Mouse (Mus musculus) mature B cell (primary cell): ENCODE measurements at regions not wholly inside any gene's neighbourhood (a gene's known extent, or its start where the extent isn't known, plus 50 kb on each side); places are given as distances from the start of the nearest gene placed in this dataset.

Experiments
- in situ Hi-C: fragments of 300-500 bp; cut with MboI; formaldehyde crosslinking; loops from 2 replicates; pipeline ENCODE4 v1.14.3; 2019

DNA sequence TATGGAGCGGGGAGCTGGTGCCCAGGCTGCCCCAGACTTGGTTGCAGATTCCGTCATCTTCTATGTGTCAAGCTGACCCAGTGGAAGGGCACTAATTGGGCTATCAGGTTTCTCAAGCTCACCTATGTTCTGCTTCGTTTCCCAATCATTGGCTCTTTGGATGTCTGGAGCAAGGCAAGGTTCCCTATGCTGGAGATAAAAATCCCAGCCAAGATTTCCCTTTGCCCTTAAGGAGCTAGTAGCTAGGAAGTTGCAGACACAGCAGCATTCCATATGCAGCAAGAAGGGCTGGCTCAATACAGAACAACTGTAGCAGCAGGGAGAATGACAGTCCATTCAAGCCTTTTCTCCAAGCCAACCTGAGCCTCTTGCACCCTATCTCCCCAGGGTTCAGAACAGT, 159.2 kb upstream of the Zfp706 start:
- in situ Hi-C loops = no loop called here

DNA sequence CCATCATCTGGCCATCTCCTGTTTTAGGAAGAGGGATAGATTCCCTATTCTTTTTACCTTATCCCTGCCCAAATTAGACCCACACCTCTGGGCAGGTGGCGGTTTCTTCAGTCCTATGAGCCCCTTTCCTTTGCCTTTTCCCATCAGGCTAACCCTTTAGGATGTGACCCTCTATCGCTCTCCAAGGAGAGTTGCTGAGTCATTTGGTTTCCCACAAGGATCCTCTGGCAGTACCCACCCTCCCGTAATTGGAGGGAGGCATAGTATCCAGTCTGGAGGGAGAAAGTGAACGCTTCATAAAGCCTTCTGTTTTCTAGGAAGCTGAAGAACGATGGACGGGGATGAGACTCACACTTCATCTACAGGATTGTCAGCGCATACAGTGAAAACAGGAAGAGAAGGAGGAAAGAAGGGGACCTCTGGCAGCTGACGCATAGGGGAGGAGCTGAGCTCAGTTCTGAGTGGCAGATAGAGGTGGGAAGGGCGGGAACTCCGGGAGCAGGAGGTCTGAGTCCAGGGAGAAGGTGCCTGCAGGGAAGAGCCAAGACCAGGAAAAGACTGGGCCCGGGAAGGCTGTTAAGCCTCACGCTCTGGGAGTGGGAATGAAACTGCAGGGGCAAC, 158.4 kb upstream of the Zfp706 start:
- in situ Hi-C loops = no loop called here

GRCm38 (mm10) chr15:37165216-37165615, 157.6 kb upstream of the Zfp706 start:
- in situ Hi-C loops = no loop called here

DNA sequence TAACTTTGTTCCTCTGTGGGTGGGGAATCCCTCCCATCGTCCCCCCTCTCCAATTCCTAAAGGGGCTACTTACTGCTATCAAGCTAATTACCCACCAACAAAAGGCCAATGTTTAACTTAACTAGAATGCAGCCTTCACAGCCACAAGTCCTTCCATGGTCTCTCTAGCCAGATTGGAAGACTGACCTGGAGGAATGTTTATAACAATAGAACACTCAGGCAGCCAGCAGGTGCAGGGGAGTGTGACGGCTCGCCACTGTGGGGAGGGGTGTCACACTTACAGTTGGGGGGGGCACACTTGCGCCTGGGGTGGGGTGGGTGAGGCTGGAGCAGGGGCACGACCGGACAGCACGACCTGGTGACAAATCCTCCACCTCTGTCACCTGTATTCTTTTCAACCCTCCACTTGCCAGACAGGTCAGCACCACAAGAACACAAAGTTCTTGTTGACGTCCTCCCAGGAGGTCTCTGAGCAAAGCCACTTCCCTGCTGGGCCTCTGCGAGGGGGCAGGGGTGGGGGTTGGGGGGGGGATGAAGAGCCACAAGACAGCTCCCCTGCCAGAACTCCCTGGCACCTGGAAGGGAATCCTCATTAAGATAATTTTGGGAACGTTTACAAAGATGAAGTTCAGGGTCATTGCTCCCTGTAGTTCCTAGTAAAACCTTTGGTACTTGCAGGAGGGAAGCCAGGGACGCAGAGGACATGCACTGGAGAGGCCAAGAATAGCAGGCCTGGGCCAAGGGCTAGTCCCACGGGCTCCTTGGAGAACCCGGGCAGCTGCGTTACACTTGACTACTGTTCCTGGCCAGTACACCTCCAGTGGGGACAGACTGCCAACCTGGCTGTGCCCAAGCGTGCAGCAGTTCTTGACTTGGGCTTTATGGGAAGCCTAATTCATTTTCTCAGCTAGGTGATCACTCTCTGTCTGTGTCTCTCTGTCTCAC, 156.9 kb upstream of the Zfp706 start:
- in situ Hi-C loops = no loop called here

DNA sequence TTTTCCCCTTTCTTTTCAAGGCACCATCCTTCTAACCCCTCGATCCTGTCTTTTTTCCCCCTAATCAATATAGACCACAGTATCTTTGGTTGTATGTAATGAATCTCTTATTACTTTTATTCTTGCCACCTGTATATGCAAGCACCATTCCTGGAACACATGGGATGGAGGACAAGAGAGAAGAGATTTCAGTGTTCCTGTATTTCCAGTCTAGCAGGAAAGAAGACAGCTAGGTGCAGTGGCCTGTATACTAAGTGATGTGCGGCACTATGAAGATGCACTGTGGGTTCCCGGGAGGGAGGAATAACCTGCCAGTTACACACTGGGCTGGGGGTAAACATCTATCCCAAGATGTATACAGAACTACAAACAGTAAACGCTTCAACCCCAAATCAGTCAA, 152.4 kb upstream of the Zfp706 start:
- in situ Hi-C loops = no loop called here

GRCm38 (mm10) chr15:37159349-37159748, 151.8 kb upstream of the Zfp706 start:
- in situ Hi-C loops = no loop called here

DNA sequence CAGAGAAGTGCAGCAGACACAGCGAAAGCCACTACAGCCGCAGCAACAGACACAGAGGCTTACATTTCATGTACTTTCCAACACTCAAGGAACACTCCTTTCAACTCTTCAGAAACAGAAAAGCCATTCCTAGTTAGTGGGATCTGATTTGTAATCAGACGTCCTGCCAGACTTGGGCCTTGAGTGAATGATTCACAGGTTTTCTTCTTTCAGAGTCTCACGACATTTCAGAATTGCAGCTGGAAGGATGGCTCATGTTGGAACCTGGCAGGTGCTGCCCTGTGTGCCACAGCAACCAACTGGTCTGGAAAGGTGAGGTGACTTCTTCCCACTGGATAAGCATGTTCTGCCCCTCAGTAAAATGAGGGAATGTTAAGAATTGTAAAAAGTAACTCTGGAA, 149.8 kb upstream of the Zfp706 start:
- in situ Hi-C loops = no loop called here

- in situ Hi-C loops = no loop called here
Measured at GRCm38 (mm10) chr15:37154934-37155333, 147.4 kb upstream of the Zfp706 start.

DNA sequence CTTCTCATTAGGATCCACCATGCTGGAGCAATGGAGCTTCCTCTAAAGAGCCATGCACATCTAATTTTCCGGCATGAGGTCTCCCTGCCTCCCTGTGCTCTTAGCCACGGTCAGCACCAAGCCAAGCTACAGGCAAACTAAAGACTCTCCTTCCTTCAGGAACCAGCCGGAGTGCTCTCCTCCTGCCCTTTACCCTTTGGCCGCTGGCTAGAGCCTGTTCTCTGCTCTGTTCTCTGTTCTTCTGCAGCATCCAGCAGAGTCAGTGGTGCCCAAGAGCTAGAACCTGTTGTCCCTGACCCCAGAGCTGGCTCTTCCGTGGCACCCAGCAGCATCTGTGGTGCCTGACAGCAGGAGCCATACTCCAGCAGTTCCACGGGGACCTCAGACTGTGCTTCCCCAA, 145.6 kb upstream of the Zfp706 start:
- in situ Hi-C loops = no loop called here

DNA sequence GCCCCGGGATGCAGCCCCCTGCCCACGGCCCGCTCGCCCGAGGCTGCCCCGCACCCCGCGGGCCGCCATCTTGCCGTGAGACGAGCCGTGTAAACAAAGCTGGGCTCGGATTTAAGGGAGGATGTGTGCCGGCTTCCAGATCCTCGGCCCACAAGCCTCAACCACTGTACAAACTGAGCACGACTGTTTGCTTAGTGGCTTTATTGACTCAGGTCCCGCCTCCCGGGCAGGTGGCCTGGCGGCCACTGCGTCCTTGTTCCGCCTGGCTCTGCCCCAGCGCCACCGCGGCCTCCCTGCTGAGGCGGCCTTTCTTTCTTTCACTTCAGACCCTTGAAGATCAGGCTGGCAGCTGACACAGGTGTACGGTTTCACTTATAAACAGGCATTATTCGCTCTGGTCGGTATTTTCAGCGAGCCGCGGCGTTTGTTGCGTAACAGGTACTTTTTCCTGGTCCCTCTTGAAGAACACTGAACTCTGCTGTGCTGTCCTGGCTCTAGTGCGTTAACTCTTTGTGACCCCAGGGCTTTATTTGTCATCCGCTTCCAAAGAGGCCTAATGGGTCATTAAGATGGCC, 128.1 kb upstream of the Zfp706 start:
- in situ Hi-C loops = no loop called here

GRCm38 (mm10) chr15:37134913-37135589, 127.5 kb upstream of the Zfp706 start:
- in situ Hi-C loops = no loop called here

DNA sequence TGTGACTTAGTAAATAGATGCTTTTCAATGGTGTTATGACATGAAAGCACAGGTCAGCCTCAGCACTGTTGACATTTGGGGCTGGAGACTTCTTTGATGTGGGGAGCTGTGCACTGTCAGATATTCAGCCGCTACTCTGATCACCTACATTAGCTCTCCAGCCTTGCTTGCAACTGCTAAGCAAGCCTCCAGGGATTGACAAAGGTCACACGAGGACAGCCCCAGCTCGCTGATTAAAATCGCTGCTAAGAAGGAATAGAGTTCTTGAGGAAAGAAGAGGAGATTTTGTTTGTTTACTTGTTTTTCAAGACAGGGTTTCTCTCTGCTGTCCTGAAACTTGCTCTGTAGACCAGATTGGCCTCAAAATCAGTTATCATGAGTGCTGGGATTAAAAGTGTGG, 126.8 kb upstream of the Zfp706 start:
- in situ Hi-C loops = no loop called here

DNA sequence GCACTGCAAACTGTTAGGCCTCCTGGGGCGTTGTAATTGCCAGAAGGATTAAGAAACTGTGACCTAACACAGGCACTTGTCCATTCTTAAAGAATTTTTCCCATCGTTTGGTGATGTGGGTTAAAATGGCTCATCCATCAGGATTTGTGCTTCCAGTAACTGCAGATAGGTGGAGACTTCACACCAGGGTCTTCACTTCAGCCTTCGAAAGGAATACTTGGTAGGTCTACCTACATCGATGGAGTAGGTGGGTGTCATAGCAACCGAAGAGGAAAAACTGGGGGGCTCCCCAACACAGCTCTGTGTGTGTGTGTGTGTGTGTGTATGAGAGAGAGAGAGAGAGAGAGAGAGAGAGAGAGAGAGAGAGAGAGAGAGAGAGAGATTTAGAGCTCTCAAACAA, 126.3 kb upstream of the Zfp706 start:
- in situ Hi-C loops = no loop called here

DNA sequence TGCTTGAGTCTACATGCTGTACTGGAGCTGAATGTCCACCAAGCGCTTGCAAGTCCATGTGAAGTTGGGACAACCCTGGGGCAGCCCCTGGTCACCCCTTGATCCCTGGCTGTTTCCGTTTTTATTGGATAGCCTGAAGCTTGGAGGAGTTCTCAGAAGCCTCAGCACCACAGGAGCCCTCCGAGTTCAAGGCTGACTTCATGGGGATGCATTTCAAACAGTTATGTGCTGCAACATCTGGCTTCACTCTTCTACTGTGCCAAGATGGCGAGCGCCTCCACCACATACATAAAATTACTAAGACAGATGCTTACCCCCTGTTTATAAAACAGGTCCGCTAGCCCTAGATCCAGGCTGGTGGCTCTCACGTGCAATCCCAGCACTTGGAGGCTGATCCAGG, 120.1 kb upstream of the Zfp706 start:
- in situ Hi-C loops = no loop called here

DNA sequence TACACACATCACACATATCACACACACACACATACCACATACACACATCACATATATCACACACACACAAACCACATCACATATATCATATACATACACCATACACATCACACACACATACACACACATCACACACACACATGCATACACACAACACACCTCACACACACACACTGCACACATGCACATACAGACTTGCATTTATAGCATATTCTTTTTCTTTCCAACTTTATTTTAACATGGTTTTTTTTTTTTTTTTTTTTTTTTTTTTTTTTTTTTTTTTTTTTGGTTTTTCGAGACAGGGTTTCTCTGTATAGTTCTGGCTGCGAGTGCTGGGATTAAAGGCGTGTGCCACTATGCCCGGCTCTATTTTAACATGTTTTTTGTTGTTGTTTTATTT, 119.6 kb upstream of the Zfp706 start:
- in situ Hi-C loops = no loop called here

DNA sequence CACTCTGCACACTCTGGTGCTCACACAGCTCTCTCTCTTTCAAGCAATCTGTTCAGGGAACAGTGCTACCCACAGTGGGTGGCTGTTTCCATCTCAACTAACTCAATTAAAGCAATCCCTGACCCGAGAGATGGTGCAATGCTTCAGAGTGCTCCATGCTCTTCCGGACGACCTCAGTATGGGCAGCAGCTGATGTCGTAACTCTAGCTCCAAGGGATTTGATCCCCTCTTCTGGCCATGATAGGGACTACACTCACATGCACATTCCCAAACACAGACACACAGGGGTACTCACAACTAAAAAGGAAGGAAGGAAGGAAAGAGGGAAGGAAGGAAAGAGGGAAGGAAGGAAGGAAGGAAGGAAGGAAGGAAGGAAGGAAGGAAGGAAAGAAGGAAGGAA, 118.2 kb upstream of the Zfp706 start:
- in situ Hi-C loops = no loop called here

- in situ Hi-C loops = loop anchor here (25.0 kb wide), 1 partner anchor 212 kb away; no protein-coding TSS in a partner anchor
Measured at GRCm38 (mm10) chr15:37124951-37125350, 117.4 kb upstream of the Zfp706 start.

DNA sequence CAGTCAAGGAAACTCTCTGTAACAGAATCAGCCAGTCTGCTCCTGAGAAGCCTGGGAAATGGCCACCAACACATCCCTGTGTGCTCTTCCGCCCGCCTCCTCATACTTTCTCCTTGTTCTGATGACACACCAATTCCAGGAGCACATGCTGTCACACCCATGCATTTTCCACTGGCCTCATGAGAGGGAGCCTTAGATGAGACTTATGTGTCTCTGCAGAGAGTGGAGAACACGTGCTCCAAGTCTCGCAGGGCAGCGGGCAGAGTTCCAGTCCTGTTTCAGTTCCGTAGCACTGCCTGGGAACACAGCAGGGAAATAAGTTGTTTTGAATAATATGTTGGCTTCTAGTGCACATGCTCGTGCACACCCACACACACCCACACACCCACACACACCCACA, 116.7 kb upstream of the Zfp706 start:
- in situ Hi-C loops = loop anchor here (25.0 kb wide), 1 partner anchor 213 kb away; no protein-coding TSS in a partner anchor

- in situ Hi-C loops = loop anchor here (25.0 kb wide), 1 partner anchor 217 kb away; no protein-coding TSS in a partner anchor
Measured at GRCm38 (mm10) chr15:37120381-37120780, 112.8 kb upstream of the Zfp706 start.

DNA sequence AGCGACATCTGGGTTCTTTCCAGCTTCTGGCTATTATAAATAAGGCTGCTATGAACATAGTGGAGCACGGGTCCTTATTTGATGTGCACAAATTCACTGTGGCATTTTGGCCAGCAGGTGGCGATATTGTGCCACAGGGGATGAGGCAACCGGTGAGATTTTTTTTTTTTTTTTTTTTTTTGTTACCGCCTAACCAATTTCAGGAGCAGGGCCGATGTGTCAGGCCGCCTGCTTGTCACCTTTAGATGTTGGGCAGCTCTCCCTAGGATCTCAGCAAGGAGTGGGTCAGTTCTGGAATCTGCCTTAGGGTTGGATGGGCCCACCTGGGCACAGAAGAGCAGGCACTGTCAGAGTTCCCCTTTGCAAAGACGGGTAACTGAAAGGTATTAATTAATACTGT, 106.5 kb upstream of the Zfp706 start:
- in situ Hi-C loops = loop anchor here (25.0 kb wide), 1 partner anchor 223 kb away; no protein-coding TSS in a partner anchor

DNA sequence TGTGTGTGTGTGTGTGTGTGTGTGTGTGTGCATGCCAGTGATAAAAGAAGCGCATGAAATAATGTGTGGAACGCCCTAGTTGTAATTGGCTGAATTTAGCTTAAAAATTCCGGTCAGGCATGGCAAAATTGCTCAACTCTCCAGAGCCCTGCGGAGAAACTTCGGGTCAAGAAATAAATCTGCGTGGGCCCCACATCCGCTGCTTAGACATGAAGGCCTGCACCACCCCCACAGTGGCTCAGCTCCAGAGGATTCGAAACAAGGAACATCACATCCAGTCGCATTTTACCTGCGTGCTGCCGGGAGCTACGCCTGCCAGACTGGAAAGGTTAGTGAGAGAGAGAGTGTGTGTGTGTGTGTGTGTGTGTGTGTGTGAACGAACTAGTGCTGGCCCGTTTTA, 102.9 kb upstream of the Zfp706 start:
- in situ Hi-C loops = loop anchor here (25.0 kb wide), 1 partner anchor 227 kb away; no protein-coding TSS in a partner anchor

GRCm38 (mm10) chr15:37102035-37102555, 94.5 kb upstream of the Zfp706 start:
- in situ Hi-C loops = loop anchor here (25.0 kb wide), 1 partner anchor 235 kb away; no protein-coding TSS in a partner anchor
